Mouse (Mus musculus) intestine, embryonic 15.5 days (tissue): ENCODE measurements around the gene Pbld2. TPM values are rescaled to one million over a fixed set of nuclear protein-coding genes. Genes with fewer than 3 reads are reported as not detected.
A peak's percentile ranks its signal among the peaks of the same experiment; 100 is the strongest.

Source experiments
- ATAC-seq: fragments of 200-750 bp; cut with Nextera tagmentation; 2 replicates; pipeline ENCODE4 v1.8.0; 2017; ENCODE audit warnings: moderate TSS enrichment, moderate library complexity
- H3K27ac ChIP-seq: fragments of 300-500 bp; sonication (generic); 2 replicates; pipeline ENCODE4 v1.5.1; 2015; ENCODE audit warnings: mild to moderate bottlenecking, inconsistent platforms
- H3K27me3 ChIP-seq: fragments of 300-500 bp; sonication (generic); replicated peaks from 2 replicates; pipeline ENCODE4 v1.6.1; 2015; ENCODE audit warnings: inconsistent platforms
- H3K36me3 ChIP-seq: fragments of 300-500 bp; sonication (generic); 2 replicates; pipeline ENCODE4 v1.6.1; 2015; ENCODE audit warnings: inconsistent platforms
- H3K4me1 ChIP-seq: fragments of 300-500 bp; sonication (generic); replicated peaks from 2 replicates; pipeline ENCODE4 v1.6.1; 2015; ENCODE audit warnings: inconsistent platforms
- H3K4me2 ChIP-seq: fragments of 300-500 bp; sonication (generic); replicated peaks from 2 replicates; pipeline ENCODE4 v1.6.1; 2015; ENCODE audit warnings: mild to moderate bottlenecking, inconsistent platforms
- H3K4me3 ChIP-seq: fragments of 300-500 bp; sonication (generic); replicated peaks from 2 replicates; pipeline ENCODE4 v1.5.1; 2015; ENCODE audit warnings: inconsistent platforms
- H3K9ac ChIP-seq: fragments of 300-500 bp; sonication (generic); 2 replicates; pipeline ENCODE4 v1.6.1; 2015; ENCODE audit warnings: inconsistent platforms
- H3K9me3 ChIP-seq: fragments of 300-500 bp; sonication (generic); 2 replicates; pipeline ENCODE4 v1.6.1; 2016; ENCODE audit warnings: inconsistent platforms
- WGBS: fragments of 180-500 bp; shearing (Covaris S2); methylation state at CpG from one replicate; pipeline ENCODE4 v1.1.7; 2015; 5-methylcytosine and 5-hydroxymethylcytosine counted together
- polyA plus RNA-seq: library from polyadenylated mRNA; unstranded; fragments of >200 nt; fragmentation: Nextera tagmentation; extraction: Ambion mirVana; gene quantifications from 2 replicates; pipeline ENCODE4 v1.2.1, GENCODE M21; 2015

Gene Pbld2
- 5.7 and 6.8 TPM in 2 replicates for polyA plus RNA-seq

GRCm38 (mm10) chr10:63023749-63024579 is at the start of gene Pbld2, which contains the start of gene Hnrnph3:
TSS of gene Pbld2 (plus strand) at chr10:63024315.
TSS of gene Hnrnph3 (minus strand) at chr10:63024217.
- Histone ChIP-seq H3K4me3 (peak within 1 kb of the TSS; percentile 90), H3K27ac (peak within 1 kb of the TSS; percentile 100), H3K36me3 (no peaks in the 10 kb centered on the region), H3K9me3 (no peaks in the 10 kb centered on the region), H3K4me1 (peaks cover 12% of the 10 kb centered on the region), H3K27me3 (no peaks in the 10 kb centered on the region), H3K9ac (peak within 1 kb of the TSS; percentile 99), H3K4me2 (peak within 1 kb of the TSS; percentile 62)
- WGBS: under 1% methylated on average over 65 of the region's 69 CpGs
- ATAC-seq: peak; percentile 95

DNA sequence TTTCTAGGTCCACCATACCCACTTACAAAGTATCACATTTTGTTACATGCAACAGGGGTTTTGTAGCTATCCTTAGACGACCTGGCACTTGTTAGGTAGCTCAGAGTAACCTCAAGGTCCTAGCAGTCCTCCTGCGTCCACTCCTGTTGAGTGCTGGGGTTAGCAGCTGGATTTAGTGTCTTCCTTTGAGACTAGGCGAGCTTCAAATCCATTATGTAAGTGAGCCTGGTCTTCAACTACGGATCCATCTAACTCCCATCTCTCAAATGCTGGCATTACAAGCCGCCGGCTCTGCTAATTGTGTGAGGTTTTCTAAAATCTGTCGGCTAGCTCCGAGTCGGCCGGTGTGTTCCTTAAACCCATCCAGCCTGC is 44.5 kb upstream of the Pbld2 start:
- no peak for ATAC-seq
- peak overlapping the region; percentile 91 for H3K9ac ChIP-seq
- no peaks in the 10 kb centered on the region for H3K27me3 ChIP-seq
- H3K4me2 ChIP-seq: peak overlapping the region; percentile 86
- H3K9me3 ChIP-seq: no peaks in the 10 kb centered on the region
- 11% methylated on average over 10 of the region's 10 CpGs for WGBS
- 0 out of 2 replicates have a peak, but pooled peaks cover 3% of the 10 kb centered on the region for H3K4me1 ChIP-seq
- H3K27ac ChIP-seq: no peak overlapping the region
- H3K4me3 ChIP-seq: peak overlapping the region; percentile 97
- H3K36me3 ChIP-seq: peaks cover 6% of the 10 kb centered on the region

- Histone ChIP-seq H3K9me3 (no peaks in the 10 kb centered on the region), H3K36me3 (peaks cover 8% of the 10 kb centered on the region), H3K4me2 (peak within 1 kb of the TSS; percentile 86), H3K27me3 (no peaks in the 10 kb centered on the region), H3K27ac (peak within 1 kb of the TSS; percentile 66), H3K4me3 (peak within 1 kb of the TSS; percentile 97), H3K9ac (peak within 1 kb of the TSS; percentile 91), H3K4me1 (0 out of 2 replicates have a peak, but pooled peaks cover 3% of the 10 kb centered on the region)
- ATAC-seq: peak; percentile 94
- under 1% methylated on average over 75 of the region's 77 CpGs for WGBS
These were observed 43.8 kb upstream of the Pbld2 start, which contains the start of gene Rufy2 for GRCm38 (mm10) chr10:62980039-62980954. TSS of gene Rufy2 (plus strand) at chr10:62980223.

GRCm38 (mm10) chr10:62984072-62984471 is 40.0 kb upstream of the Pbld2 start:
- Histone ChIP-seq H3K4me3 (no peak overlapping the region), H3K9ac (no peak overlapping the region), H3K27me3 (no peaks in the 10 kb centered on the region), H3K27ac (no peak overlapping the region), H3K4me2 (no peak overlapping the region), H3K36me3 (peaks cover 8% of the 10 kb centered on the region), H3K9me3 (no peaks in the 10 kb centered on the region), H3K4me1 (0 out of 2 replicates have a peak, but pooled peaks cover 3% of the 10 kb centered on the region)
- 89% methylated on average over 11 of the region's 11 CpGs for WGBS
- no peak for ATAC-seq

GRCm38 (mm10) chr10:62984495-62984894 is 39.6 kb upstream of the Pbld2 start:
- ATAC-seq: no peak

GRCm38 (mm10) chr10:62987341-62987740 is 36.8 kb upstream of the Pbld2 start:
- ATAC-seq: no peak
- Histone ChIP-seq H3K4me2 (no peak overlapping the region), H3K27me3 (no peaks in the 10 kb centered on the region), H3K27ac (no peak overlapping the region), H3K9me3 (no peaks in the 10 kb centered on the region), H3K36me3 (peaks cover 16% of the 10 kb centered on the region), H3K9ac (no peak overlapping the region), H3K4me3 (no peak overlapping the region), H3K4me1 (no peaks in the 10 kb centered on the region)
- WGBS: 31% methylated on average over 3 of the region's 3 CpGs

More at GRCm38 (mm10) chr10:62984495-62984894, 39.6 kb upstream of the Pbld2 start:
- no peaks in the 10 kb centered on the region for H3K27me3 ChIP-seq
- H3K4me3 ChIP-seq: no peak overlapping the region
- H3K9me3 ChIP-seq: no peaks in the 10 kb centered on the region
- H3K36me3 ChIP-seq: peaks cover 8% of the 10 kb centered on the region
- H3K4me1 ChIP-seq: 0 out of 2 replicates have a peak, but pooled peaks cover 3% of the 10 kb centered on the region
- no peak overlapping the region for H3K27ac ChIP-seq
- H3K9ac ChIP-seq: no peak overlapping the region
- H3K4me2 ChIP-seq: no peak overlapping the region
- WGBS: 86% methylated on average over 6 of the region's 6 CpGs

DNA sequence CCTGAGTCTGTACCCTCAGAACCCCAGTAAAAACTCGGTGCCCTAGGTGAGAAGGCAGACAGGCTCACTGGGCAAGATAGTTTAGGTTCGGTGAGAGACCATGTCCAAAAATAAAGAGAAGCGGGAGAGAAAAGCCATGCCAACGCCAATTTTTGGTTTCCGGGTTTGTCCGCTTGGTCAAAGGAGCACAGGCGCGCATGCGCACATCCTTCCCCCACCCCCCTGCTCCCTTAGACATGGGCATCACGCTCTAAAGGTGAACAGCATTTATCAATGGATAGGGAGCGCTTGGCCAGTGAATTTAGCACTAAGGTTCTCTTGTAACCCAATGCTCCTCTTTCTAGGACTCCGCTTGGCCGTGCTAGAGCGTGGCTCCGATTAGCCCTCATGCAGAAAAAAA is 33.5 kb upstream of the Pbld2 start:
- WGBS: 95% methylated on average over 15 of the region's 15 CpGs
- H3K9me3 ChIP-seq: no peaks in the 10 kb centered on the region
- no peak overlapping the region for H3K9ac ChIP-seq
- H3K27ac ChIP-seq: no peak overlapping the region
- no peak overlapping the region for H3K4me3 ChIP-seq
- H3K4me1 ChIP-seq: no peaks in the 10 kb centered on the region
- H3K36me3 ChIP-seq: peaks cover 14% of the 10 kb centered on the region
- no peaks in the 10 kb centered on the region for H3K27me3 ChIP-seq
- no peak overlapping the region for H3K4me2 ChIP-seq
- ATAC-seq: no peak

DNA sequence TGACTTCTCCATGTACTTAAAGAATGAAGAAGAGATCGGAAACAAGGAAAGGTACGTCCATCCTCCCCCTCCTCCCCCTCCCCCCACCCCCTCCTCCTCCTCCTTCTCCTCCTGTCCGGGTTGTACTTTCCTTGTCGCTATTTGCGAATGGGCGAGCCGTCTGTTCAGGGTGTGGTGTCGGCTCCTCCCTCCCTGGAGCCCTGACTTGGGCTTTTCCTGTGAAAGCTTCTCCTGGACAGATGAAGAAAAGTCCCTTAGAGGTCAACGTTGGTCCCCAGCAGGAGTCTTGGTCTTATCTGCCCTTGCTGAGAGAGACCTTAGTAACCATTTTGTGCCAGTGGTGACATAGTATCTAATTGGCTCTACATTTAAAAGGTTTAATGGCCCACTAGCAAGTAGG is 30.1 kb upstream of the Pbld2 start:
- H3K27ac ChIP-seq: no peak overlapping the region
- H3K36me3 ChIP-seq: peaks cover 31% of the 10 kb centered on the region
- ATAC-seq: no peak
- no peak overlapping the region for H3K9ac ChIP-seq
- H3K27me3 ChIP-seq: no peaks in the 10 kb centered on the region
- no peak overlapping the region for H3K4me3 ChIP-seq
- H3K4me2 ChIP-seq: no peak overlapping the region
- no peaks in the 10 kb centered on the region for H3K4me1 ChIP-seq
- WGBS: 82% methylated on average over 7 of the region's 9 CpGs
- H3K9me3 ChIP-seq: no peaks in the 10 kb centered on the region

DNA sequence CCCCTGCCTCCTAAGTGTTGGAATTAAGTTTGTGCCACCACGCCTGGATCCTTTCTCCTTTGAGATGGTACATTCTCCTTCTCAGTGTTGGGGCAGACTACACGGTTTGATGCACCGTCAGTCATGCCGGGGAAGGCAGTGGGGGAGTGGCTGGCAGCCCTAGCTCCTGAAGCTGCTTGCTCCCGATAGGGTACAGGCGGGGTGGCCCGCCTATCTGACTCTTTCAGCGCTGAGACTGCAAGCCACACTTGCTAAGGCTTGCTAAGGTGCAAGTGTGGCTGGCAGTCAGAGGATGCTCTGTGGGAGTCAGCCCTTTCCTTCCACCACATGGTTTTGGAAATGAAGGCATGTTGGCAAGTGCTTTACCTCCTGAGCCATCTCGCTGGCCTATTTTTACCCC is 23.5 kb upstream of the Pbld2 start:
- no peak for ATAC-seq
- peaks cover 16% of the 10 kb centered on the region; the same call in 1 of the 2 replicates for H3K36me3 ChIP-seq
- no peaks in the 10 kb centered on the region for H3K27me3 ChIP-seq
- H3K9me3 ChIP-seq: no peaks in the 10 kb centered on the region
- no peaks in the 10 kb centered on the region for H3K4me1 ChIP-seq
- H3K9ac ChIP-seq: no peak overlapping the region
- H3K4me2 ChIP-seq: no peak overlapping the region
- H3K4me3 ChIP-seq: no peak overlapping the region
- 74% methylated on average over 9 of the region's 9 CpGs for WGBS
- H3K27ac ChIP-seq: no peak overlapping the region

GRCm38 (mm10) chr10:63003252-63003651 is 20.9 kb upstream of the Pbld2 start:
- no peak overlapping the region for H3K4me3 ChIP-seq
- no peak overlapping the region for H3K27ac ChIP-seq
- peaks cover 10% of the 10 kb centered on the region for H3K36me3 ChIP-seq
- no peak for ATAC-seq
- no peak overlapping the region for H3K4me2 ChIP-seq
- H3K4me1 ChIP-seq: no peaks in the 10 kb centered on the region
- 75% methylated on average over 9 of the region's 9 CpGs for WGBS
- no peaks in the 10 kb centered on the region for H3K9me3 ChIP-seq
- no peaks in the 10 kb centered on the region for H3K27me3 ChIP-seq
- no peak overlapping the region for H3K9ac ChIP-seq

GRCm38 (mm10) chr10:63004556-63004955 is 19.6 kb upstream of the Pbld2 start:
- no peak overlapping the region for H3K4me3 ChIP-seq
- H3K9me3 ChIP-seq: no peaks in the 10 kb centered on the region
- H3K27me3 ChIP-seq: no peaks in the 10 kb centered on the region
- H3K9ac ChIP-seq: no peak overlapping the region
- H3K4me2 ChIP-seq: no peak overlapping the region
- H3K27ac ChIP-seq: no peak overlapping the region
- H3K4me1 ChIP-seq: no peaks in the 10 kb centered on the region
- H3K36me3 ChIP-seq: peaks cover 8% of the 10 kb centered on the region
- 90% methylated on average over 9 of the region's 9 CpGs for WGBS
- ATAC-seq: no peak

- Histone ChIP-seq H3K4me2 (no peak overlapping the region), H3K4me3 (no peak overlapping the region), H3K36me3 (peaks cover 22% of the 10 kb centered on the region), H3K9ac (no peak overlapping the region), H3K9me3 (no peaks in the 10 kb centered on the region), H3K4me1 (no peaks in the 10 kb centered on the region), H3K27ac (no peak overlapping the region), H3K27me3 (no peaks in the 10 kb centered on the region)
- 57% methylated on average over 3 of the region's 3 CpGs for WGBS
- ATAC-seq: no peak
These were observed 15.9 kb upstream of the Pbld2 start for GRCm38 (mm10) chr10:63008193-63008592.
